Mouse (Mus musculus): ENCODE results near the gene Heatr6. TPM values are rescaled to one million over a fixed set of nuclear protein-coding genes. Genes with fewer than 3 reads are reported as not detected.

Heatr6 gene
- polyA plus RNA-seq, 1 experiment from 2014 or later: 19.7 TPM

DNA sequence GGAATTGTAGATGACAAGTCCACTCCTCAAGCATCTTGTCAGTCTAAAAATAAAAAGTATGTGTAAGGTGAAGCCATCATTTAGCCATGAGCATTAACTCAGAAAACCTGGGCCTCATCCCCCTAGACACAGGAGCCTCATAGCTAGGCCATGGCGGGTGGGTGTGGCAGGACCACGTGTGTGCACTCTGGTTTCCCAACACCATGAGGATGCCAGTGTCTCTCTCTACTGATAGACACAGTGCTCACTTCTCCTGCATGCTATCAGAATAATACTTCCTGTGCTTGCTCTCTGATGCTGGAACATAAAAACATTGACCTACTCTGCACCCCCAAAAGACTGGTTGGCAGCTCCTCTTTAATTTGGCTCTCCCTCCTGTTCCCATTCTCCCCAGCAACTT is 17.6 kb upstream of the Heatr6 start:
- no peak overlapping the region for H3K9ac ChIP-seq
- H3K36me3 ChIP-seq: no peaks in the 10 kb centered on the region
- no peak for ATAC-seq
- H3K4me1 ChIP-seq (replicated peaks): no peaks in the 10 kb centered on the region
- H3K4me3 ChIP-seq (replicated peaks): no peak overlapping the region
- H3K27me3 ChIP-seq (replicated peaks): no peaks in the 10 kb centered on the region
- WGBS: 62% methylated on average over 2 of the region's 2 CpGs
- H3K4me2 ChIP-seq (replicated peaks): no peak overlapping the region
- H3K27ac ChIP-seq: no peak overlapping the region
- no peaks in the 10 kb centered on the region for H3K9me3 ChIP-seq

- Histone ChIP-seq H3K27ac (no peak overlapping the region), H3K4me2 (replicated peaks) (no peak overlapping the region), H3K27me3 (replicated peaks) (no peaks in the 10 kb centered on the region), H3K9ac (no peak overlapping the region), H3K9me3 (no peaks in the 10 kb centered on the region), H3K4me3 (replicated peaks) (no peak overlapping the region), H3K4me1 (replicated peaks) (no peaks in the 10 kb centered on the region), H3K36me3 (no peaks in the 10 kb centered on the region)
- no peak for ATAC-seq
- WGBS: 73% methylated on average over 3 of the region's 3 CpGs
Measured at GRCm38 (mm10) chr11:83737109-83737558, 16.4 kb upstream of the Heatr6 start.

- Histone ChIP-seq H3K27me3 (replicated peaks) (no peaks in the 10 kb centered on the region), H3K9me3 (no peaks in the 10 kb centered on the region), H3K4me3 (replicated peaks) (no peak overlapping the region), H3K27ac (no peak overlapping the region), H3K9ac (no peak overlapping the region), H3K36me3 (no peaks in the 10 kb centered on the region), H3K4me1 (replicated peaks) (no peaks in the 10 kb centered on the region), H3K4me2 (replicated peaks) (no peak overlapping the region)
- ATAC-seq: no peak
- WGBS: 21% methylated on average over 5 of the region's 5 CpGs
Measured at GRCm38 (mm10) chr11:83739241-83739640, 14.3 kb upstream of the Heatr6 start.

DNA sequence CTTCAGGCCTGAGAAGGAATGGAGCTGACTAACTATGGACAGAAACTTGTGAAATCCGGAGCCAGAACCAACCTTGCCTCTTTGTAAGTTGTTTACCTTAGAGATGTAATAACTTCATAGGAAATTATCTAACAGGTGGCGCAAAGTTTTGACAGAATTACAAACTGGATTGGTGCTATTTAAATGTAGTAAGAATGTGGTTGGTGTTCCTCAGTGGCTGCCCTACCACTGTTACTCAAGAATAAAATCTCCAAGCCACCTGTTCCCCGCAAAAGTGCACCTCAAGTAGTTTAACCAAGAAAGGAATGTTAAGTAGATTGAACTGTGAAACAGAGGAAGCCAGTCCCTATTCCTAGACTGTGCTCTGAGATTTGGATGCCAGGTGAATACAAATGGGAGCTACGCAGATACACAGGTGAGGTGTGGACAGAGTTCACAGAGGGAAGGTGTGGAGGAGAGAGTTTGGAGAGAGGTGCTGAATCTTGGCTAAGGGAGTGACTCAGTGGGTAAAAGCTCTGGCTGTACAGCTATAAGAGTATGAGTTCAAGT is 13.0 kb upstream of the Heatr6 start:
- Histone ChIP-seq H3K9me3 (no peaks in the 10 kb centered on the region), H3K36me3 (no peaks in the 10 kb centered on the region), H3K27me3 (replicated peaks) (no peaks in the 10 kb centered on the region), H3K9ac (no peak overlapping the region), H3K4me2 (replicated peaks) (no peak overlapping the region), H3K27ac (no peak overlapping the region), H3K4me3 (replicated peaks) (no peak overlapping the region), H3K4me1 (replicated peaks) (no peaks in the 10 kb centered on the region)
- WGBS: 70% methylated on average over 4 of the region's 4 CpGs
- ATAC-seq: no peak

GRCm38 (mm10) chr11:83741841-83742240 is 11.7 kb upstream of the Heatr6 start:
- no peak overlapping the region for H3K4me2 ChIP-seq (replicated peaks)
- 66% methylated on average over 5 of the region's 5 CpGs for WGBS
- H3K27me3 ChIP-seq (replicated peaks): no peaks in the 10 kb centered on the region
- H3K9me3 ChIP-seq: no peaks in the 10 kb centered on the region
- H3K4me3 ChIP-seq (replicated peaks): no peak overlapping the region
- H3K4me1 ChIP-seq (replicated peaks): no peaks in the 10 kb centered on the region
- ATAC-seq: no peak
- no peak overlapping the region for H3K27ac ChIP-seq
- H3K36me3 ChIP-seq: no peaks in the 10 kb centered on the region
- H3K9ac ChIP-seq: no peak overlapping the region

DNA sequence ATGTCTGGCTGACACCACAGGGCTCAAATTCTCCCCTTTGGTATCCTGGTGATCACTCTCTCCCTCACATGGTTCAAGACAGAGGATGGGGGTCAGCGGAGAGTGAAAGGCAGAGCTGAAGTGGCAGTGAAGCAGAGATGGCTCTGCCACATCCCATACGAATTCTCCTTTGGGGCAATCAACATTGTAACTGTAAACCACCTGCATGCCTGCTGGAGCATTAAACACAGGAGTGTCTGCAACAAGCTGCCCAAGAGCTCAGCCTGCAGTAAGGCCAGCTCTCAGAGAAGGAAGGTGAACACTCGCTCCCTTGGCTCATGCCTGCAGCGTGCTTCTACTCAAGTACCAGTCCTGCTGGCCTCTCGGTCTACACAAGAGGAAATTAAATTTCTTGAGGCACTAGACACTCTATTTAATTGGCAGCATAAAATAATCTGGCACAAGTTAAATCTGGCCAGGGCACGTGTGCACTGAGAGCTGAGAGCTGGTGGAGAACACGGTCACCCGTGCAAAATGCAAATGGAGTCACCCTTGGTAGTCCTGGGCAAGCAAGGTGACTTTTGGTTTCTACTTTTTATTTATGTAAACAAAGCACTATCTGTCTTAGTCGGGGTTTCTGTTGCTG is 10.7 kb upstream of the Heatr6 start:
- Histone ChIP-seq H3K27me3 (replicated peaks) (no peaks in the 10 kb centered on the region), H3K9me3 (no peaks in the 10 kb centered on the region), H3K4me2 (replicated peaks) (no peak overlapping the region), H3K27ac (no peak overlapping the region), H3K9ac (no peak overlapping the region), H3K4me1 (replicated peaks) (no peaks in the 10 kb centered on the region), H3K36me3 (no peaks in the 10 kb centered on the region), H3K4me3 (replicated peaks) (no peak overlapping the region)
- 62% methylated on average over 9 of the region's 9 CpGs for WGBS
- no peak for ATAC-seq

DNA sequence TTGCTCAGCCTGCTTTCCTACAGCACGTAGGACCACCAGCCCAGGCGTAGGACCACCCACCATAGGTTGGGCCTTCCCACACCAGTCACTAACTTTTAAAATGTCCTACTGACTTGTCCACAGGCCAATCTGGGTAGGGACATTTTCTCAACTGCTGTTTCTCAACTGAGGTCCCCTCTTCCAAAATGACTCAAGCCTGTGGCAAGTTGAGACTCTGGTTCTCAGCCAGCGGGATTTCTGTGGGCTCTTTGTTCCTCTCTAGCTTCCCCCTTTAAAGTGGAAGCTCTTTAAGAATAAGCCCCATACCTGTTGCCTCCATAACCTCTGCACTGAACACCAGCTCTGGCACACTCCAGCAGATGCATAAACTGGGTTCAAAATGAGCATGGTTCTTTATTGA is 10.0 kb upstream of the Heatr6 start:
- H3K4me2 ChIP-seq (replicated peaks): no peak overlapping the region
- H3K4me1 ChIP-seq (replicated peaks): no peaks in the 10 kb centered on the region
- 70% methylated on average over 3 of the region's 3 CpGs for WGBS
- no peak overlapping the region for H3K4me3 ChIP-seq (replicated peaks)
- no peak for ATAC-seq
- H3K27me3 ChIP-seq (replicated peaks): no peaks in the 10 kb centered on the region
- no peak overlapping the region for H3K9ac ChIP-seq
- H3K27ac ChIP-seq: no peak overlapping the region
- no peaks in the 10 kb centered on the region for H3K36me3 ChIP-seq
- no peaks in the 10 kb centered on the region for H3K9me3 ChIP-seq

DNA sequence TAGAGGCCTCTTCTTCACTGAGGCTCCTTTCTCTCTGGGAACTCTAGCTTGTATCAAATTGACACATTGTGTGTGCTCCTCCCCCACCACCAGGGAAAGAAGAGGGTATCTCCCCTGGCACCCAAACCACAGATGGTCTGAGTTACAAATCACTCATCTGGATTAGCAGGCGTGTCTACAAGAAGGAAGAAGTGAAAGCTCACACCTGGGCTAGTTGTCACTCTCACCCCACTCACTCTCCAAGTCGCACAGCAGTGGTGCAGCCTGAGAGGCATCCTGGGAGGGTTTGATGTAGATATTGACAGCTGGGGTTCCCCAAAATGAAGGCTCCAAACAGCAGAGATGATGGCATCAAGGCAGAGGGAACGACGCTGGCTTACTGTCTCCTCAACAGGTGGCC is 7.3 kb upstream of the Heatr6 start:
- Histone ChIP-seq H3K27me3 (replicated peaks) (no peaks in the 10 kb centered on the region), H3K9ac (no peak overlapping the region), H3K9me3 (no peaks in the 10 kb centered on the region), H3K4me1 (replicated peaks) (no peaks in the 10 kb centered on the region), H3K4me2 (replicated peaks) (no peak overlapping the region), H3K27ac (no peak overlapping the region), H3K36me3 (no peaks in the 10 kb centered on the region), H3K4me3 (replicated peaks) (no peak overlapping the region)
- ATAC-seq: no peak
- 69% methylated on average over 4 of the region's 4 CpGs for WGBS

DNA sequence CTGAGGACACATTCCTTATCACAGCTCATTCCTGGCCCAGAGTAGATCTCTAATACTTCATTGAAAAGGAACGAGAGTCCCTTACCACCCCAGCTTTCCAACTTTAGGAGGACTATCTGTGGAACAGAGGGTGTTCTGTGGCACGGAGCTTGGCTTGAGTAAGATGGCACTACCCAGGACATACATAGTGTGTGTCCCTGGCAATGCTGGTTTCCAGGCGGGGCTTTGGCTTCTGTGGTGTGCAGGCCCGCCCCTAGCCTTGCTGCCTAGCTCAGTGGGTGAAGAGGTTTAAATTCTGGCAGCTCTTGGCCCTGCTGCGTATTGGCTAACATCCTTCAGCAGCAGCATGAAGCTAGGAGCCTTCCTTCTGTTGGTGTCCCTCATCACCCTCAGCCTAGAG is 6.8 kb upstream of the Heatr6 start, which contains the start of gene Wfdc21:
TSS of gene Wfdc21 (plus strand) at position 260 of the 400 bp plus-strand sequence.
- H3K4me1 ChIP-seq (replicated peaks): no peaks in the 10 kb centered on the region
- H3K4me2 ChIP-seq (replicated peaks): no peak within 1 kb of the TSS
- H3K4me3 ChIP-seq (replicated peaks): no peak within 1 kb of the TSS
- no peaks in the 10 kb centered on the region for H3K27me3 ChIP-seq (replicated peaks)
- H3K36me3 ChIP-seq: no peaks in the 10 kb centered on the region
- H3K27ac ChIP-seq: no peak within 1 kb of the TSS
- H3K9ac ChIP-seq: no peak within 1 kb of the TSS
- ATAC-seq: no peak
- no peaks in the 10 kb centered on the region for H3K9me3 ChIP-seq
- WGBS: 75% methylated on average over 5 of the region's 5 CpGs

DNA sequence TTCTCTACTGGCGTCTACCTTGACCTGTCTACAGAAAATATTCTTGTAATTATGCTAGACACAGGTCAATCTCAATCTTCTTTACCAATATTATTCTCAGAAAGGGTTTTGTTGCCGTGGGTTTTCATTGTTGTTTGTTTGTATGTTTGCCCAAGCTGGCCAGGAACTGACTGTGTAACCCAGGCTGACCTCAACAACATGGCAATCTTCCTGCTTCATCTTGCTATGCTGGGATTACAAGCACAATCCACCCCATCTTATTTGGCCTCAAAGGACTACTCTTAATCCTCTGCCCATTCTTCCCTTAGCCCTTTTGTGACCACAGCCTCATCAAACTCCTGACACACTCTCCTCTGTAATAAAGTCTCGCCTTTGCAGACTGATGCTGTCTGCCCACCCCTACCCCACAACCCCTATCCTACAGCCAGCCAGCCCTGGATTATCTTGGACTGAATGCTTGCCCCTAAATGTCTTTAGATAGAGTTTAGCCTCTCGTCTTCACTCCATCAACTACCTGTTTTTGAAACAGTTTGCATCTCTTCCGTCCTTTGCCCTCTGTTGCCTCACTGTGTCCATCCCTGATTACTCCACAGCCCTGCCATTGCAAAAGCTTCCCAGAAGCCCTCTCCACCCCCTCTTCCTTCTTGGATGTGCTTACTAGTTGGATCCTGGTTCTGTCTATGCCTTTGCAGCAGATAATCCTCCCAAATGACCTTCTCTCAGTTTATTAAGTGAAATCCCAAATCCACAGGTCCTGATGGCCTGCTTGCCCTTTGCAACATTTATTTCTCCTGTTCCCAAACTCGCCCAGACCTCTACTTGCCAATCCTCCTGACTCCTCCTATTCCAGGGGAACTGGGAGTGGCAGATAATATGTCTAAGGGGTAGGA is 5.9 kb upstream of the Heatr6 start:
- Histone ChIP-seq H3K9me3 (no peaks in the 10 kb centered on the region), H3K4me2 (replicated peaks) (no peak overlapping the region), H3K4me1 (replicated peaks) (no peaks in the 10 kb centered on the region), H3K9ac (no peak overlapping the region), H3K27ac (no peak overlapping the region), H3K36me3 (no peaks in the 10 kb centered on the region), H3K27me3 (replicated peaks) (0 out of 2 replicates have a peak, but pooled peaks cover 2% of the 10 kb centered on the region), H3K4me3 (replicated peaks) (no peak overlapping the region)
- WGBS: 73% methylated on average over 6 of the region's 6 CpGs
- ATAC-seq: no peak

- WGBS: 3% methylated on average over 8 of the region's 8 CpGs
Measured at GRCm38 (mm10) chr11:83754227-83754626, 731 bp downstream of the Heatr6 start.

GRCm38 (mm10) chr11:83767306-83767705 is 13.8 kb downstream of the Heatr6 start:
- no peaks in the 10 kb centered on the region for H3K27me3 ChIP-seq (replicated peaks)
- no peaks in the 10 kb centered on the region for H3K9me3 ChIP-seq
- H3K36me3 ChIP-seq: peaks cover 48% of the 10 kb centered on the region
- no peaks in the 10 kb centered on the region for H3K4me1 ChIP-seq (replicated peaks)
- WGBS: 87% methylated on average over 9 of the region's 9 CpGs
- no peak for ATAC-seq
- no peak overlapping the region for H3K4me2 ChIP-seq (replicated peaks)
- H3K4me3 ChIP-seq (replicated peaks): no peak overlapping the region
- H3K27ac ChIP-seq: no peak overlapping the region
- H3K9ac ChIP-seq: no peak overlapping the region

More at GRCm38 (mm10) chr11:83754227-83754626, 731 bp downstream of the Heatr6 start:
- H3K9me3 ChIP-seq: no peaks in the 10 kb centered on the region
- 0 out of 2 replicates have a peak, but pooled peaks cover 2% of the 10 kb centered on the region for H3K27me3 ChIP-seq (replicated peaks)
- H3K36me3 ChIP-seq: peaks cover 14% of the 10 kb centered on the region
- ATAC-seq: no peak
- H3K4me1 ChIP-seq (replicated peaks): peaks cover 4% of the 10 kb centered on the region; the same call in 1 of the 2 replicates
- H3K9ac ChIP-seq: peak overlapping the region; percentile 80
- H3K27ac ChIP-seq: peak overlapping the region; percentile 84; the same call in 1 of the 2 replicates
- H3K4me3 ChIP-seq (replicated peaks): peak overlapping the region; percentile 79
- H3K4me2 ChIP-seq (replicated peaks): peak overlapping the region; percentile 69
